Mouse (Mus musculus) megakaryocyte, embryonic 14.5 days (primary cell): ENCODE results near the gene Asap2.

Experiments used
- FLI1 ChIP-seq: IDR thresholded peaks from 2 replicates; pipeline ENCODE4 v1.6.1; 2012; ENCODE audit warnings: low read length, inconsistent platforms, mixed read lengths
- GATA1 ChIP-seq: IDR thresholded peaks from 3 replicates; pipeline ENCODE4 v1.6.1; 2012; ENCODE audit warnings: mixed read lengths, low read length, inconsistent platforms, borderline replicate concordance

DNA sequence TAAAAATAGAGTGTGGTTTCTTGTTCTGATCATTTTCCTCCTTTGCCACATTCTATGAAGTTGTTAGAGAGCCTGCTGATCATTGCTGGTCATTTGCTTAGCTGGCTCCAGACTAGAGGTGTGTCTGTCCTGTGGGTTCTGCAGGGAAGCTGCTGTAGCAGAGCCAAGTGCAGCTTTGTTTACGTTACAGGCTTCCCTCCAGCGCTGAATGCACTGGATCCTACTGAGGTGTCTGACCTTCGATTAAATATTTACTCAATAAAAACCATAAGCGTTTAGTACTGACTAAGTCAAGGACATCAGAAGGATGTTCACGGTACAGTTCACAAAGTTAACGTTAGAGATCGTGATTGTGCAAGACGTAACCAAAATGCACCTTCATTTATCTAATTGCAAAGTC, 311.7 kb downstream of the Asap2 start:
- no peak for TF ChIP-seq FLI1
- no peak for TF ChIP-seq GATA1
